Mouse (Mus musculus): ENCODE results near the gene Rcor1. TPM values are rescaled to one million over a fixed set of nuclear protein-coding genes. Genes with fewer than 3 reads are reported as not detected.

The Rcor1 gene
- polyA plus RNA-seq, 1 experiment from 2014 or later = 17.0 TPM

DNA sequence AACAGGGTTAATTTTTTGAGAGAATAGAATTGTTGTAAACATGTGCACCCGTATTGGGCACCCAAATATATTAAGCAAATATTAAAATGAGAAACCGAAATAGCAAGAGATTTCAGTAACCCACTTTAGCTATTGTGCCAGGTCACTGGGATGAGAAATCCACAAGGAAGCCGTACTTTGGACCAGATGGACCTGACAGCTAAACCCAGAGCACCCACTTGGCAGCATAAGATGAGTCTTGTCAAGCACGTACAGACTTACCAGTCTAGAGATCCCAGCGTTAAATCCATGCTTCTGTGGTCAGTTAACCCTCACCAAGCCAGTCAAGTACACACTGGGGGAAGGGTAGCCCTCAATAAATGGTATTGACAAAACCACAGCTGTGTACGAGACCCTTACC, 86.5 kb downstream of the Rcor1 start:
- ATAC-seq (ENCODE audit: insufficient read depth) = no peak

DNA sequence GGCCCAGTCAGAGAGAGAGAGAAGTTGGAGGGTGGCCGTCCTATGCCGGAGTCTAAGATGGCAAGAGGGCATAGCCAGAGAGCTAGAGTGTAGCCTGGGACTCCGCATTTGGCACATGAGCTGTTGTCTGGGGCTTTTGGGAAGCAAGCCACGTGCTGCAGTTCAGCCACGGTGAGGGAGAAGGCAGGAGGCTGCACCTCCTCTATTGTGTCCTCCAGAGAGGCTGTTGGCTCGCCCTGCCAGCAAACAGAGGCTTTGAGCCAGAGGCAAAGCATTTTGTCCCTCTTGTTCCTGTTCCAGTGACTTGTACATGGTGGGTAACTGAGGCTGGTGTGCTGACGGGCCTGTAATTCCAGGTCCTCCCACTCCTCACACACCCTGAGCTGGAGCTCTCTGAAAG, 95.0 kb downstream of the Rcor1 start:
- DNase-seq (no peak), ATAC-seq (ENCODE audit: insufficient read depth) (no peak)
- no peaks in the 10 kb centered on the region for H3K4me1 ChIP-seq (ENCODE audit: insufficient read depth)
- H3K27me3 ChIP-seq (ENCODE audit: insufficient read depth, low read length) = no peaks in the 10 kb centered on the region
- H3K9me3 ChIP-seq (ENCODE audit: low read depth, low read length) = no peaks in the 10 kb centered on the region
- H3K4me3 ChIP-seq (ENCODE audit: low read depth, low read length) = no peak overlapping the region
- no peak overlapping the region for H3K27ac ChIP-seq (ENCODE audit: low read depth)
- no peak overlapping the region for H3K4me2 ChIP-seq
- 77% methylated on average over 7 of the region's 7 CpGs for WGBS
- H3K36me3 ChIP-seq (ENCODE audit: insufficient read depth) = no peaks in the 10 kb centered on the region
- no peak for TF ChIP-seq CTCF (IDR thresholded peaks at IDR 0.05; ENCODE audit: low read depth)
- H3K9ac ChIP-seq = no peak overlapping the region

More for the DNA sequence above, 86.5 kb downstream of the Rcor1 start:
- no peak overlapping the region for H3K4me3 ChIP-seq (ENCODE audit: low read depth, low read length)
- H3K4me1 ChIP-seq (ENCODE audit: insufficient read depth) = no peaks in the 10 kb centered on the region
- no peak for TF ChIP-seq CTCF (IDR thresholded peaks at IDR 0.05; ENCODE audit: low read depth)
- H3K27ac ChIP-seq (ENCODE audit: low read depth) = no peak overlapping the region
- H3K36me3 ChIP-seq (ENCODE audit: insufficient read depth) = no peaks in the 10 kb centered on the region
- 67% methylated on average over 6 of the region's 6 CpGs for WGBS
- no peak overlapping the region for H3K9ac ChIP-seq
- H3K9me3 ChIP-seq (ENCODE audit: low read depth, low read length) = no peaks in the 10 kb centered on the region
- DNase-seq = no peak
- no peak overlapping the region for H3K4me2 ChIP-seq
- H3K27me3 ChIP-seq (ENCODE audit: insufficient read depth, low read length) = no peaks in the 10 kb centered on the region

DNA sequence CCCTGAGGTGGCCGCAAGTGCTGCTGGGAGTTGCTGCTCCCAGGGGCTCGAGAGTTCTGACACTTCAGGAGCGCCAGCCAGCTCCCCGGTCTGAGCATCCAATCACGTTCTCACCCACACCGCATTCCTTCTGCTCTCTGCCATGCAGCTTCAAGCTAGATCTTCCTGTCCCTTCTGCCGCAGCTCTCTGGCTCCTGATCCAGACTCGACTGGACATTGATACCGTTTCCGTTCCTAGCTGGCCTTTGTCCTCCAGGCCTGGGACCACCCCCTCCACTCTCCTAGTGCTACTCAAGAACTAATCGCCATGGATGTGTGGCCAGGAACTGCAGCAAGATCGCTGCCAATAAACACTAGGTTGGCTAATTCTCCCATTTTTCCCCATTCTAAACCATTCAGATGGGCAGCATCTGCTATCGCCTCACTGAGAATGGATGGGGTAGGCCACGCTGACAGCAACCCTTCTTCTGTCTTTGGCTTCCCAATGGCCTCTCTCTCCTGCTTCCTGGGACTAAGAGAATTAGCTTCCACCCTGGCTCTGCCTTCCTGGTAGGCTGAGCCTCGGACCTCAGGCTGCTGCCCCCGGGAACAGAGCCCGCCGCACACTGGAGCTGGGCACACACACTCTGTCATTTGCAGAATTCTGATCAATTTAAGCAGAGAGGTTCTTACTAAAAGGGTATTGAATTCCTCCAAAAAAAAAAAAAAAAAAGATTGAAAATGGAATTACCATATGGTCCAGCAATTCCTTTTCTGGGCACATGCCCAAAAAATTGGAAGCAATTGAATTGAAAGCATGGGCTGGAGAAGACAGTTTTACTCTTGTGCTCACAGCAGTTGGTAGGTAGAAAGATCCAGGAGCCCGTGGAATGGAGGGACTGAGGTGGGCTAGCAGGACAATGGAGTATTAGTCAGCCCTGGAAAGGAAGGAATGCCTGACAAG, 95.9 kb downstream of the Rcor1 start:
- Histone ChIP-seq H3K27ac (ENCODE audit: low read depth) (peak overlapping the region; percentile 43; the same call in 1 of the 2 replicates), H3K4me3 (ENCODE audit: low read depth, low read length) (no peak overlapping the region), H3K27me3 (ENCODE audit: insufficient read depth, low read length) (no peaks in the 10 kb centered on the region), H3K4me1 (ENCODE audit: insufficient read depth) (no peaks in the 10 kb centered on the region), H3K36me3 (ENCODE audit: insufficient read depth) (no peaks in the 10 kb centered on the region), H3K9ac (no peak overlapping the region), H3K4me2 (peak overlapping the region; percentile 15; the same call in 1 of the 2 replicates), H3K9me3 (ENCODE audit: low read depth, low read length) (no peaks in the 10 kb centered on the region)
- peak; percentile 66 for DNase-seq
- 48% methylated on average over 19 of the region's 19 CpGs for WGBS
- ATAC-seq (ENCODE audit: insufficient read depth) = peak; percentile 67
- no peak for TF ChIP-seq CTCF (IDR thresholded peaks at IDR 0.05; ENCODE audit: low read depth)

DNA sequence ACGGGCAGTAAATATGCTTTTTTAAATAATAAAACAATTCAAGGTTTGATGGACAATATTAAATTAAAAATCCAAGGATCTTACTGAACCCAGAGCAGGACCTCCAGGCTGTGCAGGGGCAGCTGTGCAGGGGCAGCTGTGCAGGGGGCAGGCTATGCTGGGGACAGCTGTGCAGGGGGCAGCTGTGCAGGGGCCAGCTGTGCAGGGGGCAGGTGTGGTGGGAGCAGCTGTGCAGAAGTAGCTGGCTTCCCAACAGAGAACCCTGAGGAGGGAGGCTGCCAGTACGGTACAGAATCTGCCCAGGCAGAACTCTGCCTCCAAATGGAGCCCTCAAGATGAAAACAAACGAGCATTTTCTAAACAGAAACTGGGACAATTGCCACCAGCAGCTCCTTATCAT, 96.8 kb downstream of the Rcor1 start:
- 60% methylated on average over 3 of the region's 3 CpGs for WGBS
- no peak for ATAC-seq (ENCODE audit: insufficient read depth)
- H3K9ac ChIP-seq = no peak overlapping the region
- H3K27ac ChIP-seq (ENCODE audit: low read depth) = no peak overlapping the region
- no peak for DNase-seq
- H3K4me2 ChIP-seq = no peak overlapping the region
- H3K36me3 ChIP-seq (ENCODE audit: insufficient read depth) = no peaks in the 10 kb centered on the region
- H3K4me1 ChIP-seq (ENCODE audit: insufficient read depth) = no peaks in the 10 kb centered on the region
- TF ChIP-seq CTCF (IDR thresholded peaks at IDR 0.05; ENCODE audit: low read depth) = no peak
- no peak overlapping the region for H3K4me3 ChIP-seq (ENCODE audit: low read depth, low read length)
- H3K9me3 ChIP-seq (ENCODE audit: low read depth, low read length) = no peaks in the 10 kb centered on the region
- H3K27me3 ChIP-seq (ENCODE audit: insufficient read depth, low read length) = no peaks in the 10 kb centered on the region

DNA sequence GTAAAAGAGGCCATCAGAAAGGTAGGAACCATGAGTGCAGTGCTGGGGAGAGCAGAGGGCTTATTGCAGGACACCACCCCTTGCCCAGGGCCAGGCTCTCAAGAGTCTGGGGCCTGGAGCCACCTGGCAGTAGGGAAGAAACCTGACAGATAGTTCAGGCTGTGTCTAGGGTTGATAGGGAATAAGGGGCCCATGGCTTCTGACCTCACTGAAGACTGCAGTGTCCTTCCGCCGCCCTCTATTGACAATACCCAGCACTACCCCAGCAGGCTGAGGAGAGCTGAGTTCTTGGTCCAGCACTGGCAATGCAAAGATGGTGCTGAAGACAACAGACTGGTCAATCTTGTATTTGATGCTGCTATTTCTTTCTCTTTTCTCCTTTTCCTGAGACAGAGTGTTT, 97.9 kb downstream of the Rcor1 start:
- Histone ChIP-seq H3K4me1 (ENCODE audit: insufficient read depth) (no peaks in the 10 kb centered on the region), H3K36me3 (ENCODE audit: insufficient read depth) (no peaks in the 10 kb centered on the region), H3K9me3 (ENCODE audit: low read depth, low read length) (no peaks in the 10 kb centered on the region), H3K27ac (ENCODE audit: low read depth) (no peak overlapping the region), H3K9ac (no peak overlapping the region), H3K27me3 (ENCODE audit: insufficient read depth, low read length) (no peaks in the 10 kb centered on the region), H3K4me2 (no peak overlapping the region), H3K4me3 (ENCODE audit: low read depth, low read length) (no peak overlapping the region)
- 0 out of 2 replicates have a peak, but pooled peaks have one; percentile 18 for TF ChIP-seq CTCF (IDR thresholded peaks at IDR 0.05; ENCODE audit: low read depth)
- no peak for ATAC-seq (ENCODE audit: insufficient read depth)
- 67% methylated on average over 2 of the region's 2 CpGs for WGBS
- DNase-seq = no peak

DNA sequence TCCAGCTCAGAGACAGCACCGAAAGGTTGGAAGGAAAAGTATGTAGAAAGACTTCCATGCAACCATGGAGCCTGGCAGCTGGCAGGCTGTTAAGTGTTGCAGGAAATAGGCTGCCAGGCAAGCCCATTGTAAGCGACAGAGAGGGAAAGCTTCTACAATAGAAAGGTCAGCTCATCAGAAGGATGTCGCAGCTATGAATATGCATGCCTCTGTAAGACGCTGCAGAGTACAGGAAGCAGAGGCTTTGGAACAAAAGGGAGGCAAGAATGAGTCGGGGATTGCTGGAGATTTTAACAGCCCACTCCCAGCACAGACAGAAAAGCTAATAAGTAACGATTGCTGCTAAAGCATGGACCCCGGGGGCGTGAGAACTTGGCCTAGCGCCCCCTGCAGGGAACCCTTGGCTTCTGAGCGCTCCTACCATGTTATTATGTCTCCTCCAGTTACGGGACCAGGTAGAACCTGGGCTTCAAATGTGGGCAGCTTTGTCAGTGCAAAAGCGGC, 103.9 kb downstream of the Rcor1 start:
- Histone ChIP-seq H3K27ac (ENCODE audit: low read depth) (peak overlapping the region; percentile 64), H3K27me3 (ENCODE audit: insufficient read depth, low read length) (no peaks in the 10 kb centered on the region), H3K4me2 (peak overlapping the region; percentile 24; the same call in 1 of the 2 replicates), H3K36me3 (ENCODE audit: insufficient read depth) (no peaks in the 10 kb centered on the region), H3K9me3 (ENCODE audit: low read depth, low read length) (no peaks in the 10 kb centered on the region), H3K4me1 (ENCODE audit: insufficient read depth) (peaks cover 3% of the 10 kb centered on the region; the same call in 1 of the 2 replicates), H3K4me3 (ENCODE audit: low read depth, low read length) (no peak overlapping the region), H3K9ac (no peak overlapping the region)
- DNase-seq (peak; percentile 53), ATAC-seq (ENCODE audit: insufficient read depth) (peak; percentile 16; the same call in 1 of the 2 replicates)
- WGBS = 23% methylated on average over 12 of the region's 12 CpGs
- peak; percentile 51 for TF ChIP-seq CTCF (IDR thresholded peaks at IDR 0.05; ENCODE audit: low read depth)

DNA sequence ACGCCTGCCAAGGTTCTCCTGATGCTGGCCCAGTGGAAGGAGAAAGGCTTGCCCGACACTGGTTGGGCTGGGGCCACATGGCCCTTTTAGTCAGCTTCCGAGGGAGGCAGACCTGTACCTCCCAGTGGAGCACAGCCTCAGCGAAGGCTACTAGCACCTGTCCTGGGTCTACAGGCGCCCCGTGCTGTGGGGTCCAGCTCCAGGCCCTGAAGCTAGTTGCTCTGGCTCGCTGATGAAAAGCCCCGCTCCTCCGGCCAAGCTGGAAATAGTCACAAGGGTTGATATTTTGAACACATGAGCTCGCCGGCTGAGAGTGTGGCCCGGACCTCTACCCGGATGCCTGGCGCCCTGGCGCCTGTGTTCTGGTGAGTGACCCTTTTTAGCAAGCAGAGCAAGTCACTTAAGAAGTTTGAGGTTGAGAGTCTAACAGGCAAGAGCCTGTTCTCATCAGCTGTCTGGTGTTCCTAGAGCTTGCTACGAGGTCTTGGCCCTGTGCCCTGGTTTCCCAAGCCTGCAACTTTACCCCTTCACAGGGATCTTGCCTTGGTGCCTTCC, 104.4 kb downstream of the Rcor1 start:
- ATAC-seq (ENCODE audit: insufficient read depth) = peak; percentile 50; the same call in 1 of the 2 replicates
- Histone ChIP-seq H3K27ac (ENCODE audit: low read depth) (peak overlapping the region; percentile 64), H3K4me2 (peak overlapping the region; percentile 24; the same call in 1 of the 2 replicates)

More for the DNA sequence above, 104.4 kb downstream of the Rcor1 start:
- Histone ChIP-seq H3K27me3 (ENCODE audit: insufficient read depth, low read length) (no peaks in the 10 kb centered on the region), H3K9ac (no peak overlapping the region), H3K4me3 (ENCODE audit: low read depth, low read length) (no peak overlapping the region), H3K36me3 (ENCODE audit: insufficient read depth) (no peaks in the 10 kb centered on the region), H3K9me3 (ENCODE audit: low read depth, low read length) (no peaks in the 10 kb centered on the region), H3K4me1 (ENCODE audit: insufficient read depth) (peaks cover 3% of the 10 kb centered on the region; the same call in 1 of the 2 replicates)
- peak; percentile 56 for DNase-seq
- WGBS = 69% methylated on average over 16 of the region's 16 CpGs
- no peak; the same call in 1 of the 2 replicates for TF ChIP-seq CTCF (IDR thresholded peaks at IDR 0.05; ENCODE audit: low read depth)

Data from lung, embryonic 14.5 days (tissue).